Mouse (Mus musculus): ENCODE results near the gene Robo2.

The Robo2 gene

DNA sequence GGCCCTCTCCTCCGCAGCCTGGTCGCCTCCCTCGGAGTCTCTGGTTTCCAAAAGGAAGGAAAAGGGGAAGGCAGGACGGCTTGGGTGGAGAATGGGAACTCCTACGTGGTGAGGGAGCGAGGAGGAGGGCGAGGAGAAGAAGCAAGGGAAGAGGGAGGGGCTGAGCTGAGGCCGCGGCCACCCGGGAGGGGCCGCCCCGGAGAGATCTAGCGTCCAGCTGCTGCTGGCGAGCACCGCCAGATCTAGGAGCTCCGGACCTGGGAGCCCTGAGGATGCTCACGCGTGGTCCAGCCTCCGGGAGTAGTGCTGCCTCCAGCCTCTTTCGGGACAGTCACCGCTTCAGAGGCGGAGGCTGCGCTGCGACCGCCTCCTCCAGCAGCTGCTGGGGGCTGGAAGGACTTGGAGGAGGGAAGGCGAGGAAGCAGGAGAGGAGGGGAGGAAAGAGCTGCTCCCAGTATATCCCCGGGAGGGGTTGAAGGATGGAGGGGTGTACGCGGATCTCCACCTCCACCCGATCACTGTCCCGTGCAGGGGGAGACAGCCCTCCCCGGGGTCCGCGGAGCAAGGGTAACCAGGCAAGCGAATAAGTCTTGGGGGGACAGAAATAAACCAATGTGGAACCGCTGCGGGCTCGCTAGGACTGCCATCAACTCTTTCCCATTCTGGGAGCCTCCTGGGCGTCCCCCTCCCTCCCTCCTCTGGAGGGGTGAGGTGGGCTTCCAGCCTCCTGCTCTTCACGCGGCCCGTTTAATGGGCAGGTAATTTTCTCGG is at the start of gene Robo2:
Gene Robo2 (minus strand): TSS at position 345 of the 771 bp plus-strand sequence.
- in situ Hi-C loops (cut with MboI; ENCODE audit: low pct_unique_long_range_greater_than_20kb in 1 of 2, low sequenced_read_pairs in 2 of 2, unreplicated experiment in 1 of 2): no loop called here

GRCm38 (mm10) chr16:74458138-74458537 is 46.5 kb upstream of the Robo2 start:
- in situ Hi-C loops (cut with MboI; ENCODE audit: low pct_unique_long_range_greater_than_20kb in 1 of 2, low sequenced_read_pairs in 2 of 2, unreplicated experiment in 1 of 2): no loop called here

GRCm38 (mm10) chr16:74457736-74458135 is 46.1 kb upstream of the Robo2 start:
- in situ Hi-C loops (cut with MboI; ENCODE audit: low pct_unique_long_range_greater_than_20kb in 1 of 2, low sequenced_read_pairs in 2 of 2, unreplicated experiment in 1 of 2): no loop called here

DNA sequence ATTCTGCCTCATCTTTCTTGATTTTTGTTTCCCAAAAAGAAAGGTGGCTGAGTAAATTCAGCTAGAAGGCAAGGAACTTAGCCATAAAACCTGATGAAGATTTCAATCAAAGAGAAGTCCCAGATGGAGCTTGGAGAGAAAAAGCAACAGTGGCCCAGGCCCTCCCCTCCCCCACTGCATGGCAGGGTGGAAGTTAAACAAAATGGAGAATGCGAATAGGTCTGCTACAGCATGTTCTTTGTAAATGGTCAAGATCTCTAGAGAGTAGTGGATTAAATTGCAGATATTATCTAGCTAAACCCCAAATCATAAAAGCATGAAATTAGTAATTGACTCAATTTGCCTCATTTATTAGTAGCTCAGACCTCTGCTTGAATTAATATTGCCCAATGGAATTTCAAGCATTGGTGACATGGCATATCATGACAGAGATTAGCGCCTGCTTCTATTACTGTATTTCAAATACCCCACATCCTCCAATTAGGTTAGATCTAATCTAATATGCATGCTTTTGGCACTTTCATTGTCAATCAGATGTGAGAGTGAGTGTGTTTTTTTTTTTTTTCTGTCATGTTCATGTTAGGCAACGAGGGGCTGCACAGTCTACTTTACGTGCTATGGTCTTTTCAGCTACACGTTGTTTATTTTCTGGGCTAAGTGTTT is 45.3 kb upstream of the Robo2 start:
- in situ Hi-C loops (cut with MboI; ENCODE audit: low pct_unique_long_range_greater_than_20kb in 1 of 2, low sequenced_read_pairs in 2 of 2, unreplicated experiment in 1 of 2): no loop called here

DNA sequence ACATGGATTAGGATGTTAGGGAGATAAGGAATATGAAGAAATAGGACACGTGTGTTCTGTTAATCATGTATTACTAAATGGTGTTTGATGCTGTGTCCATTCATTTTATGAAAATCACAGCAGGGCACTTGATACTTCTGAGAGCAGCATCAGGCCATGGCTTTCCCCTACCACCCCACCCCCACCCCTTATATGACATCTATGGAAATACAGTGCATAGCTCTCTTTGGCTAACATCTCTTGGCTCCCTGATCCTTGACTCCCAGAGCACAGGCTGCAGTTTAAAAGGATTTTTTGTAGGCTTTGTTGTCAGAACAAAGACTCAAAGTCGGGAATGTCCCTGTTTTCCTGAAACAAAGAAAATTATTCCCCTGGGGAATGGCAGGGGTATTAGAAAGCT is 43.6 kb upstream of the Robo2 start:
- in situ Hi-C loops (cut with MboI; ENCODE audit: low pct_unique_long_range_greater_than_20kb in 1 of 2, low sequenced_read_pairs in 2 of 2, unreplicated experiment in 1 of 2): no loop called here

DNA sequence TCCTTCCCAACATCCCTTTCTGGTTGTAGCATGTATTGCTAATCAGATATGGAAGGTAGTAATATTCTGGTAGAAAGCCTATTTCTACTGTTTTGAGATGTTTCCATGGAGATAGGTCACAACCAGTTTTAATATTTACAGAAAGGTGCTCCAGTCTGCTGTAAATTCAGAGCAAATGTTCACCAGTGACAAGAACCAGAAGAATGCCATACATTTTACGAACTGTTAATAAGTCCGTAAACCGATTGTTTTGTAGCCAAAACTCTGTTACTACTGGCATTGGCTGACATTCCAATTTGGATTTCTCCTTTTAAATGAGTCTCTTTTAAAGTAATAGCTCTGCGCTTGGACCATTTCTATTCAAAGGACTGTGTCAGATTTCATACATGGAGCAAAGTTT is 36.4 kb upstream of the Robo2 start:
- in situ Hi-C loops (cut with MboI; ENCODE audit: low pct_unique_long_range_greater_than_20kb in 1 of 2, low sequenced_read_pairs in 2 of 2, unreplicated experiment in 1 of 2): no loop called here

GRCm38 (mm10) chr16:74427071-74427470 is 15.4 kb upstream of the Robo2 start:
- in situ Hi-C loops (cut with MboI; ENCODE audit: low pct_unique_long_range_greater_than_20kb in 1 of 2, low sequenced_read_pairs in 2 of 2, unreplicated experiment in 1 of 2): no loop called here

GRCm38 (mm10) chr16:74420324-74420723 is 8.7 kb upstream of the Robo2 start:
- in situ Hi-C loops (cut with MboI; ENCODE audit: low pct_unique_long_range_greater_than_20kb in 1 of 2, low sequenced_read_pairs in 2 of 2, unreplicated experiment in 1 of 2): no loop called here

DNA sequence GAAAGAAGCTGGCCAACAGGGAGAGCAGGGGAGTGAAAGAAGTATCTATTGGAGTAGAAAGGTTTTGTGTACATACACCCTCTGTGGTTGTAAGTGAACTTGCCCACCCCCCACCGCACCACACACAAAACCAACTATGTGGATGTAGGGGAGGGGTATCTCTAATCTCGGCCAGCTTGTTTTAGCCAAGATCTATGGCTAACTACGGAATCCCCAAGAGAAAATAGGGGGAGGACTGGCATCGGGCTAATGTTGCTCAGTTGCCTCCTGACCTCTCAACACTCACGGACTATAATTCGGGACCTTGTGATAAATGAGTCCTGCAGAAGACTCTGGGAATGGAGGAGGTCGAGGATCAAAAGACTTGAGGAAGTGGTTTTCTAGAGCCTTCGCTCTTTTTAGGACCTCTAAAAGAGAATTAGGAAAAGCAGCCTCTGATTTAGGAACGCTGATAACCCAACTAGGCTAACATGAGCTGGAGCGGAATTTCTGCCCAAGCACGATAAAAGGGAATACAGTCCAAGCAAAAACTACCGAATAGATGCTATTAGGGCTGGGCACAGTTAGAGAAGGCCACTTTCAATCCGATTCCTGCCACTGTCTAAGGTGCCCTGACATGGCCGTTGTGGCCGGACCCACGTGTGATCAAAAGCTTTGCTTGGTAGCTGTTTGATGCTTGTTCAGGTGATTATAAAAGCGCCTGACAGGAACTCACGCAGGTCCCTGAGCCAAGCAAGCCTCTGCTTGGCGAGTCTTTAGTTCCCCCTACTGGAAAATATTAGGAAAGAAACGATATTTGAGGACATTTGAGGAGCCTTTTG is 1.1 kb upstream of the Robo2 start:
- in situ Hi-C loops (cut with MboI; ENCODE audit: low pct_unique_long_range_greater_than_20kb in 1 of 2, low sequenced_read_pairs in 2 of 2, unreplicated experiment in 1 of 2): no loop called here

GRCm38 (mm10) chr16:74411021-74411420 is 604 bp downstream of the Robo2 start:
- in situ Hi-C loops (cut with MboI; ENCODE audit: low pct_unique_long_range_greater_than_20kb in 1 of 2, low sequenced_read_pairs in 2 of 2, unreplicated experiment in 1 of 2): no loop called here

GRCm38 (mm10) chr16:74410125-74410524 is 1.5 kb downstream of the Robo2 start:
- in situ Hi-C loops (cut with MboI; ENCODE audit: low pct_unique_long_range_greater_than_20kb in 1 of 2, low sequenced_read_pairs in 2 of 2, unreplicated experiment in 1 of 2): no loop called here

- in situ Hi-C loops (cut with MboI; ENCODE audit: low pct_unique_long_range_greater_than_20kb in 1 of 2, low sequenced_read_pairs in 2 of 2, unreplicated experiment in 1 of 2): no loop called here
Observed at GRCm38 (mm10) chr16:74409548-74409947, 2.1 kb downstream of the Robo2 start.

DNA sequence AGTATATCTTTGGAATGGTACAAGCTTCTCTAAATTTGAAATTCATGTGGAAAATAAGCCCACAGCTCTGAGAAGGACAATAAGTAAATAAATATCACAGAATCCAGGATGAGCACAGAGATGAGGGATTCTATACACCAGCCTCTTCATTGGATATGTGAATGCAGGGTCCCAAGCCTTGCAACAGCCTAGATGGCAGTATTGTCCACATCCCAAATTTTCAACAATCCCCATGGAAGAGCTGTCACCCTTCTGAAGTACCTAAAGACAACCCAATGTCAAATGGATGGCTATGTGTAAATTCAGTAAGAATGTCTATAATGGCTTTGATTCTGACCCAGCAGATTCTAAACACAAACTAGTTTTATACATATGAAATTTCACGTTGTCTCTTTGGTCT is 3.1 kb downstream of the Robo2 start:
- in situ Hi-C loops (cut with MboI; ENCODE audit: low pct_unique_long_range_greater_than_20kb in 1 of 2, low sequenced_read_pairs in 2 of 2, unreplicated experiment in 1 of 2): no loop called here

DNA sequence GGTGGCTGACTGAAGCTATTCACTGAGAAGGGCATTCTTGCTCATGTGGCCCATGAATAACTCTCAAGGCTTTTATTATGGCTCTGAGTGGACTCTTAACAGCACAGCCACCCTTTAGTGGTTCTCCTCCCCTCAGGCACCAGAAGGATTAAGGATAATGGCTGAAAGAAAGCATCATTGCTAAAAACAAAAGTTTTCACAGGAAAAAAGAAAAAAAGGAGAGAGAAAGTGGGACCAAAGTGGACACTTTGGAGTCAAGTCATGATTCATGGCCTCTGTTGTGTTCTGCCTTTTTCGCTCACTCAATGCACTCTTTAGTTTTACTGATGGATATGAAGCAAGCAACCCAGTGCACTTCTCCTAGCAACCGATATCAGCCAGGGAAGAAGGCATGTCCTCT is 14.3 kb downstream of the Robo2 start:
- in situ Hi-C loops (cut with MboI; ENCODE audit: low pct_unique_long_range_greater_than_20kb in 1 of 2, low sequenced_read_pairs in 2 of 2, unreplicated experiment in 1 of 2): no loop called here

- in situ Hi-C loops (cut with MboI; ENCODE audit: low pct_unique_long_range_greater_than_20kb in 1 of 2, low sequenced_read_pairs in 2 of 2, unreplicated experiment in 1 of 2): no loop called here
Observed at GRCm38 (mm10) chr16:74395678-74396077, 15.9 kb downstream of the Robo2 start.

DNA sequence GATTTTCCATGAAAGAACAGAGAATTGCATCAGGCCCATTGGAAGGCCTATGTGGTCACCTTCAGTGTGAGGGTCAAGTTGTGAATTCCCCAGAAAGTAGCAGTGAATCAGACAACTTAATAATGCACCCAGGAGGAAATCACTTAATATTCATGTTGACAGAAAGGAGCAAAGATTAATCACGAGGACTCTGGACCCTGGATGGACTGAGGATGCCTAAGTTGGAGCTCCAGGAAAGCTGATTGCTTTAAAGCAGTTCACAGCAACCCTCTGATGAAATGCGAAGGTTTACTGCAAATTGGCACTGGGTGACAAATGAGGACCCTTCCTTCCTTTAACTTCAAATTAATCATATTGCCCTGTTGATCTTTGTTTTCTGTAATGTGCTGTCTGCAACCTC is 32.2 kb downstream of the Robo2 start:
- in situ Hi-C loops (cut with MboI; ENCODE audit: low pct_unique_long_range_greater_than_20kb in 1 of 2, low sequenced_read_pairs in 2 of 2, unreplicated experiment in 1 of 2): no loop called here

DNA sequence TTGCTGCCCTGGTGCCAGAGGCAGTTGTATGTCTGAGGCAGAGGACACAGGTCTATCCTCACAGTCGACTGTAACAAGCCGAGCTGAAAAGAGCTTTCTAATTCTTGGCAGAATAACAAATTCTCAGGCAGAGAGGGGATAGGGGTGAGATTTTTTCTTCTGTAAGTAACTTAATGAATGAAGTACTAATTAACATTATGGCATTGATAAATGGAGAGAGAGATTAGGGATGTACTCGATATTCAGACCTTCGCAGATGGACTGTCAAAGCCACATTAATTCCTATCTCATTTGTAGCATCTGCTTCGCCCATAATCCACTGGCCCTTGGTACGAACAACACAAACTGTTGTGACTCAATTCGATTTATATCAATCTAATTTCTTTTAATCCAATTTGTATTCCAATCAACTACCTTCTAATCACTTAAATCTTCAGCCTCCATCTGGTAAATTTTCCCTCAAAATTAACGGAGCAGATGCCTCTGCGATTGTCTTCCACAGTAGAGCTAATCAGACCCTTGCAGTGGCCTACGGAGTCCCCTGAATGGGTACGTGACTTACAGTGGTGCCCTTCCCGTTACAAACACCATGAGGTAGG is 36.2 kb downstream of the Robo2 start:
- in situ Hi-C loops (cut with MboI; ENCODE audit: low pct_unique_long_range_greater_than_20kb in 1 of 2, low sequenced_read_pairs in 2 of 2, unreplicated experiment in 1 of 2): no loop called here

DNA sequence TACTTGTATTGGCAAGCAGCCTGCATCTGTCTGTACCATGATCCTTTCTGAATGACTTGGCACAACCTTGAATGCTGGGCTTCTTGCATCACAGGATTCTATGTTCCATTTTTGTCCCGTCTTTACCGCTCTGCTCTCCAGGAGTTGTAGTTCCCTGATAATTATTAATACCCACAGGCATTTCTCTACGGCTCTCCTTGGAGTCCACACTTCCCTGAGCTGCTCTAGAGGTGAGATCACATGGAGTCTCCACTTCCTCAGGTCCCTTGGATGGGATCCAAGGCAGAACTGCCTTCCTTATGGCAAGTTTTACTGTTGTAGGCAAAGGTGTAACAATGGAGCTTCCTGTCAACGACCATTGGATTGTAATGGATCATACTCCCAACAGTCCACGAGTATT is 37.1 kb downstream of the Robo2 start:
- in situ Hi-C loops (cut with MboI; ENCODE audit: low pct_unique_long_range_greater_than_20kb in 1 of 2, low sequenced_read_pairs in 2 of 2, unreplicated experiment in 1 of 2): no loop called here

- in situ Hi-C loops (cut with MboI; ENCODE audit: low pct_unique_long_range_greater_than_20kb in 1 of 2, low sequenced_read_pairs in 2 of 2, unreplicated experiment in 1 of 2): no loop called here
Observed at GRCm38 (mm10) chr16:74373407-74373806, 38.2 kb downstream of the Robo2 start.
